Mouse (Mus musculus) embryonic facial prominence, embryonic 15.5 days (tissue): ENCODE data around the gene Psen2. TPM values are rescaled to one million over a fixed set of nuclear protein-coding genes. Genes with fewer than 3 reads are reported as not detected.

Experiments
- ATAC-seq: fragments of 200-750 bp; cut with Nextera tagmentation; 2 replicates; pipeline ENCODE4 v1.8.0; 2017; ENCODE audit warnings: low read depth, moderate TSS enrichment; ENCODE audit not compliant: insufficient number of reproducible peaks, low FRiP score, low TSS enrichment
- H3K27ac ChIP-seq: fragments of 300-500 bp; sonication (generic); replicated peaks from 2 replicates; pipeline ENCODE4 v1.5.1; 2015; ENCODE audit warnings: mild to moderate bottlenecking, inconsistent platforms
- H3K27me3 ChIP-seq: fragments of 300-500 bp; sonication (generic); 2 replicates; pipeline ENCODE4 v1.6.1; 2015; ENCODE audit warnings: inconsistent platforms
- H3K36me3 ChIP-seq: fragments of 300-500 bp; sonication (generic); 2 replicates; pipeline ENCODE4 v1.6.1; 2015; ENCODE audit warnings: mild to moderate bottlenecking, inconsistent platforms
- H3K4me1 ChIP-seq: fragments of 300-500 bp; sonication (generic); 2 replicates; pipeline ENCODE4 v1.6.1; 2015; ENCODE audit warnings: inconsistent platforms
- H3K4me2 ChIP-seq: fragments of 300-500 bp; sonication (generic); replicated peaks from 2 replicates; pipeline ENCODE4 v1.6.1; 2015; ENCODE audit warnings: mild to moderate bottlenecking, inconsistent platforms
- H3K4me3 ChIP-seq: fragments of 300-500 bp; sonication (generic); replicated peaks from 2 replicates; pipeline ENCODE4 v1.5.1; 2015; ENCODE audit warnings: mild to moderate bottlenecking, inconsistent platforms
- H3K9ac ChIP-seq: fragments of 300-500 bp; sonication (generic); 2 replicates; pipeline ENCODE4 v1.6.1; 2015; ENCODE audit warnings: inconsistent platforms
- H3K9me3 ChIP-seq: fragments of 300-500 bp; sonication (generic); replicated peaks from 2 replicates; pipeline ENCODE4 v1.6.1; 2016; ENCODE audit warnings: inconsistent platforms
- WGBS: fragments of 180-500 bp; shearing (Covaris S2); methylation state at CpG from one replicate; pipeline ENCODE4 v1.1.7; 2015; 5-methylcytosine and 5-hydroxymethylcytosine counted together
- polyA plus RNA-seq: library from polyadenylated mRNA; unstranded; fragments of >200 nt; fragmentation: Nextera tagmentation; extraction: Ambion mirVana; gene quantifications from 2 replicates; pipeline ENCODE4 v1.2.1, GENCODE M21; 2015

Gene Psen2
- polyA plus RNA-seq, 1 experiment from 2014 or later: 24.6 TPM

GRCm38 (mm10) chr1:180183525-180184159 is 79.6 kb downstream of the Psen2 start:
- no peak overlapping the region for H3K27ac ChIP-seq
- H3K36me3 ChIP-seq: no peaks in the 10 kb centered on the region
- no peak overlapping the region for H3K9ac ChIP-seq
- H3K9me3 ChIP-seq: no peaks in the 10 kb centered on the region
- WGBS: 90% methylated on average over 6 of the region's 6 CpGs
- no peak for ATAC-seq
- no peak overlapping the region for H3K4me2 ChIP-seq
- no peaks in the 10 kb centered on the region for H3K4me1 ChIP-seq
- H3K27me3 ChIP-seq: no peaks in the 10 kb centered on the region
- no peak overlapping the region for H3K4me3 ChIP-seq

DNA sequence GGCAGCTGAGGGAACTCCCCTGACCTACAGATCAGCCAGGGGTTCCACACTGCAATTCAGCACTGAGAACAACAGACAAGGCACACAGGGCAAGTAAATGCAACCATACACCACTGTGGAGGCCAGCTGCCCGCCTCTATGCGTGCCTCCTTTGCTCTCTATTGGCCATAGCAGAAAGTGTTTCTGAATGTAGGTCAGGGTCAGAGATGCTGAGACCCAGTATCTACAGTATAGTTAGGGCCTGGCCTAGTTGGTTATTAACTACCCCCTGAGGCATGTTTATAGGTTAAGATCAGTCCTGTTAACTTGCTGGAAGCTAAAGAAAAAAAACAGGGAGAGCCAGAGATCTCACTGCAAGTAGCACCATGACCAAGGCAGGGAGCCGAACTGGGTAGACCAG is 80.5 kb downstream of the Psen2 start:
- H3K27me3 ChIP-seq: no peaks in the 10 kb centered on the region
- H3K4me3 ChIP-seq: no peak overlapping the region
- no peak overlapping the region for H3K27ac ChIP-seq
- H3K36me3 ChIP-seq: no peaks in the 10 kb centered on the region
- H3K4me1 ChIP-seq: no peaks in the 10 kb centered on the region
- no peaks in the 10 kb centered on the region for H3K9me3 ChIP-seq
- no peak overlapping the region for H3K4me2 ChIP-seq
- ATAC-seq: no peak
- no peak overlapping the region for H3K9ac ChIP-seq
- 71% methylated on average over 3 of the region's 3 CpGs for WGBS

GRCm38 (mm10) chr1:180181966-180182319 is 81.3 kb downstream of the Psen2 start:
- no peak for ATAC-seq
- Histone ChIP-seq H3K4me2 (no peak overlapping the region), H3K4me3 (no peak overlapping the region), H3K9ac (no peak overlapping the region), H3K27ac (no peak overlapping the region), H3K4me1 (no peaks in the 10 kb centered on the region), H3K27me3 (no peaks in the 10 kb centered on the region), H3K9me3 (no peaks in the 10 kb centered on the region), H3K36me3 (no peaks in the 10 kb centered on the region)
- 84% methylated on average over 9 of the region's 9 CpGs for WGBS

- ATAC-seq: no peak
- 79% methylated on average over 7 of the region's 7 CpGs for WGBS
- Histone ChIP-seq H3K9me3 (no peaks in the 10 kb centered on the region), H3K4me2 (no peak overlapping the region), H3K27me3 (no peaks in the 10 kb centered on the region), H3K9ac (no peak overlapping the region), H3K36me3 (no peaks in the 10 kb centered on the region), H3K4me3 (no peak overlapping the region), H3K4me1 (no peaks in the 10 kb centered on the region), H3K27ac (no peak overlapping the region)
Measured at GRCm38 (mm10) chr1:180181304-180181965, 81.8 kb downstream of the Psen2 start.

DNA sequence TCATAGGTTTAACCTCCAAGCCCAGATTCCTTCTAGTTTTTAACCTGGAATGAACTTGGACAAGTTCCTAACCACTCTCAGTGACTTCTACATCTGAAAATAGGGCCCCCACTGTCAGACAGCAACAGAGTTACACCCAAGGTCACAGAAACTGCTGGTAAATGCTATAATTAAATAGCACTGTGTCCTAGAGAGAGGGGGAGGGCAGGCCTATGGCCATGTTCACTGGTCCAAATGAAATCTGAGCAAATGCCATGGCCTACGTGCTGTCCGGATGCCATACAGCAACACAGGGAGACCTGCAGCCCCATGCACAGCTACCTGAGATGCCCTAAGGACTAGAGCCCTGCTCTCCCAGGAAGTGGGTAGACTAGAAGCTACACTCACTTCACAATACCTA is 83.4 kb downstream of the Psen2 start:
- H3K4me1 ChIP-seq: no peaks in the 10 kb centered on the region
- H3K27me3 ChIP-seq: no peaks in the 10 kb centered on the region
- no peaks in the 10 kb centered on the region for H3K9me3 ChIP-seq
- no peaks in the 10 kb centered on the region for H3K36me3 ChIP-seq
- no peak overlapping the region for H3K4me2 ChIP-seq
- H3K4me3 ChIP-seq: no peak overlapping the region
- no peak overlapping the region for H3K27ac ChIP-seq
- 67% methylated on average over 2 of the region's 2 CpGs for WGBS
- no peak for ATAC-seq
- no peak overlapping the region for H3K9ac ChIP-seq

DNA sequence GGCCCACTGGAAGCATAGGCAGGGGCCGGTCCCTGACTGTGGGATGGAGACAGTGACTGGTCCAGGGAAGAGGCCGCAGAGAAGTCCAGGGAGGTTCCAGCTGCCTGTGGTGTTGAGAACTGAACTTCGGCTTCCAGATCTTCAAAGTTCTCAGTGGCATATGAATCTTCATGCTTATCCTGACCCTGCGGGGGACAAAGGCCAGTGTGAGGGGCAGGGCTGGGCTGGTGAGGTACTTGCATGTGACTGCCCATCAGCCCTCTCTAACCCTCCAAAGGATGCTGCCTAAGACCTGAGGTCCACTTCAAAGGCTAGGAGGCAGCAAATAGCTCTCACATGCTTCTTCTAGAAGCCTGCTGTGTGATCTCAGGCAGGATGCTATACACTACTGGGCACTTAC is 84.1 kb downstream of the Psen2 start:
- ATAC-seq: no peak
- H3K9me3 ChIP-seq: no peaks in the 10 kb centered on the region
- no peaks in the 10 kb centered on the region for H3K27me3 ChIP-seq
- H3K4me2 ChIP-seq: no peak overlapping the region
- no peaks in the 10 kb centered on the region for H3K4me1 ChIP-seq
- no peak overlapping the region for H3K9ac ChIP-seq
- no peak overlapping the region for H3K4me3 ChIP-seq
- H3K27ac ChIP-seq: no peak overlapping the region
- 98% methylated on average over 4 of the region's 4 CpGs for WGBS
- H3K36me3 ChIP-seq: no peaks in the 10 kb centered on the region

DNA sequence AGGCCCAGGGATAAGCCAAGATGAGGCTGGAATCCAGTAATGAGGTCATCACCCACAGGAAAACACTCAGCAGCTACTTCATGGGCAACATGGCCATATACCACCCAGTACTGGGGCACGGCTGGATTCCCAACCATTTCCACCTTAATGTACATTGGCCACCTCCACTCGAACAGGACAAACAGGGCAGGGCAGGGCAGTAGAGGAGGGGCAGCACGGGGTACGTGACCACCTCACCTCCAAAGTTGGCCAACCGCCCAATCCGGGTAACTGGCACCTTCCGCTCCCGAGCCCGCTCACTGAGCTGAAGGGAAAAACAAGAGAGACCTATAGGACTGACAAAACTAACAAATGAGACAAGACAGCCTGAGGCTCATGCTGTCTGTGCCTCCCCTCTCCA is 84.9 kb downstream of the Psen2 start:
- H3K36me3 ChIP-seq: no peaks in the 10 kb centered on the region
- ATAC-seq: no peak; the same call in 1 of the 2 replicates

More for the DNA sequence above, 84.9 kb downstream of the Psen2 start:
- Histone ChIP-seq H3K4me1 (no peaks in the 10 kb centered on the region), H3K9ac (no peak overlapping the region), H3K4me2 (no peak overlapping the region), H3K4me3 (no peak overlapping the region), H3K27ac (no peak overlapping the region), H3K9me3 (no peaks in the 10 kb centered on the region), H3K27me3 (no peaks in the 10 kb centered on the region)
- 79% methylated on average over 9 of the region's 9 CpGs for WGBS

Other genes with a start within 250 kb of the Psen2 start
- 11.8 and 12.1 TPM in 2 replicates for gene Coq8a, start 63.8 kb downstream of the Psen2 start, polyA plus RNA-seq
- gene Itpkb, start 67.0 kb upstream of the Psen2 start, polyA plus RNA-seq: 12.3 and 13.5 TPM in 2 replicates
- 3.8 and 5.2 TPM in 2 replicates for gene Stum, start 220.1 kb upstream of the Psen2 start, polyA plus RNA-seq